Mouse (Mus musculus) embryo, embryonic 11.5 days (tissue): ENCODE measurements around the gene Brsk1.

ENCODE experiments used
- DNase-seq: peaks from one replicate; pipeline ENCODE4 v3.0.0-alpha.2; 2012; ENCODE audit warnings: low read depth, low spot score

Brsk1 gene

DNA sequence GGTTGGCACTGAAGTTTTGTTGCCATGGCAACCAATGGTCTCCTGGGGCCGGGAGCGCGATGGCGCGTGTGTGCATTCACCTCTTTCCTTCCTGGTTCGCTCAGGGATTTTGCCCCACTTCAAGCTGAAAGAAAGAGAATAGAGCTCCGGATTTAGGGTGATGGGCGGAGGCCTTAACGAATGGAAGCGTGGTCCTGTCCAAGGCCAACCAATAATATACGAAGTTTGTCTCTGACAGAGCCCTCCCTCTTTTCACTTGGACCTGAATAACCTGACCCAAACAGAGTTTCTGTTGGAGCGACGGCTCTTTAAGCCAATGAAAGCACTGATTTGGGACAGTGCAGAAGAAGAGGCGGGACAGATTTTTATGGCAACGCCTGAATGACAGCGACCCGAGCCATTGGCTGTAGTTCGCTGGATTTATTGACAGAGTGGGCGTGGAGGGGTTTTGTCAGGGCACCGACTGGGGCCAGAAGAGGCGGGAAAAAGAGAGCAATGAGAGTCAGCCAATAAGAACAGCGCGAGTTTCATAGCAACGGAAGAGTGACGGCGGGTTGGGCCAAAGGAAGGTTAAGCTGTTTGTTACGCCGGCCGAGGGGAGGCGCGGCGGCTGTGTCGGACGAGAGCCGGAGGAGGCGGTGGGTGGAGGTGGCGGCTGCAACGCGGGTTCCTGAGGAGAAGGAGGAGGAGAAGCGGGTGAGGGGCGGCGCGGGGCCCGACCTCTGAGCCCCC lies 49.3 kb downstream of the Brsk1 start, which contains the start of gene Kmt5c:
Gene Kmt5c, plus strand, starts transcription at position 572 of the 732 bp plus-strand sequence.
- peak; percentile 98 for DNase-seq

DNA sequence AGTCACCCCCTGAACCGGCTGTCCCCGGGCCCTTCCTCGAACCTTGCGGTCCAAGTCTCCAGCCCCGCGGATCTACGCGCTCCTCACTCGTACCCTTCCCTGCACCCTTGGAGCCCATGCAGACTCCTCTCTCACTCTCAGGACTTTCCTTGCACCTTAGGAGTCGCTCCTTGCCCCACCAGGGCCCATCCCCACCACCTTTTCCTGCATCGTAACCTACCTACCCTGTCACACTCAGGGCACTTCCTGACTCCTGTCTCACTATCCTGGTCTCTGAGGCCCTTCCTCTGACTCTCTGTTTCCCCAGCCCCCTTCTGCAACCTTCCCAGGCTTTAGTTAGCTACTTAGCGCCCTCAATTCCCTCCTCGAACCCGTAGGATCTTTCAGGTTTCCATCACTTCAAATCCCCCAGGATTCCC lies 49.9 kb downstream of the Brsk1 start:
- DNase-seq = no peak

- DNase-seq = no peak
These were observed 50.7 kb downstream of the Brsk1 start for GRCm38 (mm10) chr7:4741151-4741550.

DNA sequence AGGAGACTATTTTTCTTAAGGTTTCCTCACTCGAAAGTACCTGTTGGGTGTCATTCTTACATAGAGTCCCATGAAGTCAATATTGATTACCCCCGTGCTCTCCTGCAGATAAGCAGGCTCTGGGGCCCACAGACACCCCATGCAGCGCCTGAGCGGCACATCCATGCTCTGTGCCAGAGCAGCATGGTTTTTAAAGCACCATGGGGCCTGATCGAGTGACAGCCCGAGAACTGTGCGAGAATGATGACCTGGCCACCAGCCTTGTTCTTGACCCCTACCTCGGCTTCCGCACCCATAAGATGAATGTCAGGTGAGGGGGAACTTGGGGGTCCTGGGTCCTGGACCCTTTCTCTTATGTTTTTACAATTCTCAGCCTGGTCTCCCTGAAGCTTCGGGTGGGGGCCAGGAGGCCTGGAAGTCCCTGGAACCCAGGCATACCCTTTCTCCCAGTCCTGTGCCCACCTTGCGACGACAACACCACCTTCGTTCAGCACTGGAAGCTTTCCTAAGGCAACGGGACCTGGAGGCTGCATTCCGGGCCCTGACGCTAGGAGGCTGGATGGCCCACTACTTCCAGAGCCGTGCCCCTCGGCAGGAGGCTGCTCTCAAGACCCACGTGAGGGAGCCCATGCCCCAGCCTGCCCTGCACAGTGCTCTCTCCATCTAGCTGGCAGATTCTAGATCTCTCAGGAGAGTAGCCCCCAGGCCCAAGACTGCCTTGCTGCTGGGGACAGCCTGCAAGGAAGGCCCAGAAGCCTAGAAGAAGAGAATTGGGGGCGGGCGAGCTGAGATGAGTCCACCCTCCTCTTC lies 51.5 kb downstream of the Brsk1 start:
- no peak for DNase-seq

- no peak for DNase-seq
These were observed 52.0 kb downstream of the Brsk1 start for GRCm38 (mm10) chr7:4742482-4742819.

DNA sequence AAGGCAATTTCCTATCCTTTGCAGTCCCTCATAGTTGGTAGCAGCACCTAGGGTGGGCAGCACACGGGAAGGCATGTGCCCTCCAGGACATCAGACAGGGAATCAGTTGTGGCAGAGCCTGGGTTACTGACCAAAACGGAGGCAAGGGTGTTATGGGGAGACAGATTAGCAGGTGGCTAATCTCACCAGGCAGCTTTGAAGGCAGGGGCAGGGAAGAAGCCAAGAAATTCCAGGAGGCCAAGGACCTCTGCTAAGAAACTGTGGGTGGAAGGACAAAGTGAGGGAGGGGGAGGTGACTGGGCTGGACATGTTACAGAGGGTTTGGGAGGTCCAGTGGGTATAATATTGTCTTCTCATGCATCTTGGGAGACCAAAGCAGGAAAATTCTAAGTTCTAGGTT lies 53.0 kb downstream of the Brsk1 start:
- DNase-seq = no peak

- DNase-seq = no peak
These were observed 54.5 kb downstream of the Brsk1 start for GRCm38 (mm10) chr7:4744886-4745285.

- no peak for DNase-seq
These were observed 56.0 kb downstream of the Brsk1 start for GRCm38 (mm10) chr7:4746326-4746980.

DNA sequence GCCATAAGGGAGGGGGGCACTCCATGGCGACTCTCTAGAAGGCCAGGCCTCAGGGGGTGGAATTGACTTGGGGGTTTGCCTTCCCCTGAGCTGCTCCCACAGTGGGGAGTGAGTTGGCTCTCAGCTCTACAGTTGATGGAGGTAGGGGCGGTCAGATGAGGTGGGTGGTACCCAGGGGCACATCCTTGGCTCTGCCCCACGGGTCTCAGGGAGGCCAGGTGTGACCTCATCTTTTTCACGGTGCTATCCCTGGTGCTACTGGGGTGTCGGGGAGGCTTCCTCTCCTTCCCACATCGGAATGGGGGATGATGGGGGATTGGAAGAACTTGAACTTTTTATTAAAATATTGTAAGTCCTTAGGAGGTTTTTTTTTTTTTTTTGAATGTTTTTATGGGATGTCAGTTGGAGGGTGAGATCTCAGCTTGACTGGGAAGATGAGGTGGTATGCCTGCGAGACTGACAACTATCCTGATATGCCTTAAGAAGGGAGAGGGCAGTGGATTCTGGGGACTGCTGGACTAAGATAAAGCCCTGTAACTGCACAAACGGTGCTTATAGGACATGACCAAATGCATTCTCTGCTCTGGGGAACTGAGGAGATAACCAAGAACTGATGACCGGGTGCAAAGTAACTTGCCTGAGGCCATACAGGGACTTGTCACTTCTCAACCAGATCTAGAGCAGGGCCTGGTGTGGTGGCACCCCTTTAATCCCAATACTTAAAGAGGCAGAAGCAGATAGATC lies 56.9 kb downstream of the Brsk1 start:
- no peak for DNase-seq

GRCm38 (mm10) chr7:4748321-4748720 lies 57.9 kb downstream of the Brsk1 start:
- DNase-seq = no peak

DNA sequence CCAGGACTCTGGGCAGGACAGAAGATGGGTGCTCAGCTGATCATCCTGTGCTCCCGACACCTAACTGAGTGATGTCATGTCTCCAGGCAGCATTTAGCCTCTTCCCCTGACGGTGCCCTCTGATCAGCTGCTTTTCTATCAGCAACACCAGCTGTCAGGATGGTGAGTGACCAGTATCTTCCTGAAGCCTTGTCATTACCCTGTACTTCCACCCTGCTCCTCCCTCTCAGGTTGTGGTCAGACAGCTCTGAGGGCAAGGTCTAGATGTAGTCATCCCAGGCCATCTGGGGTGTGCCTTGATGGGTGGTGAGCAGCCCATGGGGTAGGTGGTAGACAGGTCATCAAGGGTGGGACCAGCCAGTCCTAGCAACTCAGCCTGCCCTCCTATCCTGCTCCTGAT lies 58.8 kb downstream of the Brsk1 start:
- no peak for DNase-seq

GRCm38 (mm10) chr7:4751971-4752820 lies 61.8 kb downstream of the Brsk1 start:
- no peak for DNase-seq

GRCm38 (mm10) chr7:4752821-4753570 lies 62.6 kb downstream of the Brsk1 start, which contains the start of gene Cox6b2:
Gene Cox6b2, minus strand, starts transcription at chr7:4753094.
- peak; percentile 82 for DNase-seq

GRCm38 (mm10) chr7:4759670-4760069 lies 69.3 kb downstream of the Brsk1 start:
- DNase-seq = no peak

GRCm38 (mm10) chr7:4764946-4765710 lies 74.7 kb downstream of the Brsk1 start:
- DNase-seq = no peak
